Mouse (Mus musculus): Measurements from ENCODE around the gene Dhx29.
A peak's percentile ranks its signal among the peaks of the same experiment; 100 is the strongest.
"Not testable (repeated sequence)": the region's sequence is repeated elsewhere in the genome, so short reads cannot be mapped to it uniquely, and the experiment has no call there.

Dhx29 gene

DNA sequence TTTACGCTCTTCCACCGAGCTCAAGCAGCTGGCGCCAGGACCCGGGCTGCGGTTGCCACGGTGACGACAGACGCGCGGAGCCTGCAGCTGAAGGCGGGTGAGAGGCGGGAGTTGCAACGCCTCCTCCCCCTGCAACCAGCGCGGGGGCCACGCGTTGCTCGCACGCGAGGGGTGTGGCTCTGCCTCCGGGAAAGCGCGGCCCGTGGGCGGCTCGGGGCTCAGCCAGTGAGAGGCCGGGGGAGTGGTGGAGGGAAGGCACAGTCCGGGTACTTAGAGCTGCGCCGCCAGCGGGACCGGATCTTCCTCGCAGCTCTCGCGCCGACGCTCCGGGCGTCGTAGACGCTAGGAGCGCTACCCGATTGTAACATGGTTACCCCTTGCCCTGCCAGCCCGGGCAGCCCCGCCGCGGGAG, 60.3 kb downstream of the Dhx29 start, which contains the start of gene Ccno:
Gene Ccno, plus strand, starts transcription at position 271 of the 412 bp plus-strand sequence.
- DNase-seq (ENCODE audit: low spot score in 2 of 2): peak; percentile 91 to 96

DNA sequence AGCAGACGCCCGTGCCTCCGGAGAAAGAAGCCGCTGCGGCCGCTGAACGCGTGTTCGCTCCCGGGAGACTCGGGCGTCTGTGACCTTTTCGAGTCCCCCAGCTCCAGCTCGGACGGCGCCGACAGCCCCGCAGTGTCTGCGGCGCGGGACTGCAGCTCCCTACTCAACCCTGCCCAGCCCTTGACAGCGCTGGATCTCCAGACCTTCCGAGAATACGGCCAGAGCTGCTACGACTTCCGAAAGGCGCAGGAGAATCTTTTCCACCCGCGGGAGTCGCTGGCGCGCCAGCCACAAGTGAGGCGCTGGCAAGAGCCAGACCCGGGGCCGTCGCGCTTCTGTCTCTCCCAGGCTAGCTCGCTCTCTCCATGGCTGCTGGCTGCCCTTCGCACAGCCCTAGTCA, 60.7 kb downstream of the Dhx29 start:
- DNase-seq (ENCODE audit: low spot score in 2 of 2): no peak

GRCm38 (mm10) chr13:112988866-112989265, 61.6 kb downstream of the Dhx29 start:
- DNase-seq (ENCODE audit: low spot score in 2 of 2): peak in 1 of 2 experiments; percentile 27

DNA sequence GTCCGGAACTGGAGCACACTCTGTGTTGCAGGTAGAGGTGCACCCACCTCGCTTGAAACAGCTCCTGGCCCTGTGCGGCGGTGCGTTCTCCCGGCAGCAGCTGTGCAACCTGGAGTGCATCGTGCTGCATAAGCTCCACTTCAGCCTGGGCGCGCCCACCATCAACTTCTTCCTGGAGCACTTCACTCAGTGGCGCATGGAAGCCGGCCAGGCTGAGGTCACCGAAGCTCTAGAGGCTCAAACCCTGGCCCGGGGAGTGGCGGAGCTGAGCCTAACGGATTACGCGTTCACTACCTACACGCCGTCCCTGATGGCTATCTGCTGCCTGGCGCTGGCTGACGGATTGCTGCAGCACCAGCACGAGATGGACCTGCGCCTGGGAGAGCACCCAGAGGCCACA, 62.3 kb downstream of the Dhx29 start:
- DNase-seq (ENCODE audit: low spot score in 2 of 2): no peak

DNA sequence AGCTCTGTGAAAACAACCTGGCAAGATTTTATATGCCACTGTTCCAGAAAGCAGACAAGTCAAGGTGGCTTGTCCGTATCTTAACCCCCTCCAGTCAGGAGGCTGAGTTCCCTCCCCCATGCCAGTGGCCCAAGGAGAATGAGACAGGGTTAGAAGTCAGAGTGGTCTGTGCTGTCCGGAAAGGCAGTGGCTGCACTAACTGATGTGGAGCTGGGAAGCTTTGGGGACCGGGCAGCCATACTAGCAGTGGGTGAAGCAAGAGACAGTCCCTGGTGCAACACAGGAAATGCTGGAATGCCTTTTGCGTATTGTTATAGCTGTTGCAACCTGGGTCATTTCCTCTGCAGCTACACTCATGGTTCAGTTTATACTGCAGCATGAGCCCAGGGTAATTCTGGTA, 63.1 kb downstream of the Dhx29 start:
- no peak for DNase-seq (ENCODE audit: low spot score in 2 of 2)

GRCm38 (mm10) chr13:112993531-112994152, 66.4 kb downstream of the Dhx29 start, which contains the start of gene Mcidas:
Gene Mcidas, plus strand, starts transcription at chr13:112993845.
- peak in 1 of 2 experiments; percentile 43 for DNase-seq (ENCODE audit: low spot score in 2 of 2)

GRCm38 (mm10) chr13:112994191-112994590, 66.9 kb downstream of the Dhx29 start:
- DNase-seq (ENCODE audit: low spot score in 2 of 2): peak; percentile 42 to 60

DNA sequence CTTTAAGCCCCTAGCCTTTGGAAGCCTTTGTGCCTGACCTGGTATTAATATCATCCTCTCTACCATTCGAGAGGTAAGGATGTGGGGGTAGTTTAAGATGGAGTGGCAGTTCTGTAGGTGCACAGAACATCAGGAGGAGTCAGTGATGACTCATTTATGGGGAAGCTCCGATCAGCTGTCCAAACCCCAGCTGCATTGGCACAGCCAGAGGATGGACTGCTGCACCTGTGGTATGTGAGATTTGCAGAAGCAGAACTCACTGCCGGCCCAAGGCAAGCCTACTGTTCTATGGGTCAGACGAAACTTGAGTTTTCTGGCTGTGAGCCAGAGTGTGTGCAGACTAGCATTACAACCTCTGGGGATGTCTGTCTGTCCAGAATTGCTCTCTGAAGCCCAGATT, 69.2 kb downstream of the Dhx29 start:
- no peak for DNase-seq (ENCODE audit: low spot score in 2 of 2)

DNA sequence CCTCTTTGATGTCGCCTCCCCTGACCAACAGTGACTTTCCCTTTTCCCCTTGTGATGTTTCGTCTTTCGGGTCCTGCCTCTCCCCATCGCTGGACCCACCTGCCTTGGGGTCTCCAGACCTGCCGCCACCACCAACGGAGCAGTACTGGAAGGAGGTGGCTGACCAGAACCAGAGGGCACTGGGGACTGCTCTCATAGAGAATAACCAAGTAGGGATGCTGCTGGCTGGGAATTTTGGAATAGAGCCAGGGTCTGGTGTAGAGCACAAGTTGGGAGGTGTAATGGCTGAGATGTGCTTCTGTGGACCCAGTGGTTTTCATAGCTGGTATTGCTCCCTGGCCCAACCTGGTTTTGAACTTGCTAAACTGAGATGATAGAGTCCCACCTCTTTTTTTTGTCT, 70.1 kb downstream of the Dhx29 start:
- no peak for DNase-seq (ENCODE audit: low spot score in 2 of 2)

- DNase-seq (ENCODE audit: low spot score in 2 of 2): peak; percentile 16 to 59
These were observed 71.4 kb downstream of the Dhx29 start for GRCm38 (mm10) chr13:112998427-112999201.

DNA sequence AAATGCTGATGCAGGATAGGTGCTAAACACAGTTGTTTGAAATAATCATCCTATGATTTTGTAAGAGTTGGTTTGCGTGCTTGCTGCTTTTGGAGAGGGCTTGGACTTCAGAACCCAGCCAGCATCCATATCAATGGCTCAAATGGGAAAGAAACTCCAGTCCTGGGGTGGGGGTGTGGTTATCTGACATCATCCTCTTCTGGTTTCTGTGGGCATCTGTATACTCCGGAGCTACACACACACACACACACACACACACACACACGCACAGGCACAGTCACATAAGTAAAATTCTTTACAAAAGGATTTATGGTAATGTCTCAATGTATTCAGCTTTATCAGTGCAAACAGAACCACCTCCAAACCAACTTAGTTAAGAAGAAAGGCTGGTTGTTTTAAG, 72.8 kb downstream of the Dhx29 start:
- DNase-seq (ENCODE audit: low spot score in 2 of 2): no peak

GRCm38 (mm10) chr13:113000576-113001318, 73.5 kb downstream of the Dhx29 start:
- peak; percentile 42 to 65 for DNase-seq (ENCODE audit: low spot score in 2 of 2)

DNA sequence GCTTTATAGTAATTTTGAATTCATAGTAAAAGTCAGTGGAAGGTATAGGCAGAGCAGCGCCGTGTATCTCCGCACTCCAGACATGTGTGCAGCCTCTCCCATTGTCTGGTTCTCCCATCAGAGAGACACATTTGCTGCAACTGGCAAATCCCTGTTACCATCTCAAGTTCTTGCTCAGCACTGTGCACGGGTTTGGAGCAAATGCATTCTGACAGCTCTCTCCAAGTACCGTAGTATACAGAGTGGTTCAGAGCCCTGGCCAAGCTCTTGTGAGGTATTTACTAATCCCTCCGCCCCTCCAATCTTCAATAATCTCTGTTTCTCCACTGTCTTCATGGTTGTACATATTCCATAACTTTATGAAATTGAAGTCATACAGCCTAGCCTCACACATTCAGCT, 85.4 kb downstream of the Dhx29 start:
- no peak for DNase-seq (ENCODE audit: low spot score in 2 of 2)

DNA sequence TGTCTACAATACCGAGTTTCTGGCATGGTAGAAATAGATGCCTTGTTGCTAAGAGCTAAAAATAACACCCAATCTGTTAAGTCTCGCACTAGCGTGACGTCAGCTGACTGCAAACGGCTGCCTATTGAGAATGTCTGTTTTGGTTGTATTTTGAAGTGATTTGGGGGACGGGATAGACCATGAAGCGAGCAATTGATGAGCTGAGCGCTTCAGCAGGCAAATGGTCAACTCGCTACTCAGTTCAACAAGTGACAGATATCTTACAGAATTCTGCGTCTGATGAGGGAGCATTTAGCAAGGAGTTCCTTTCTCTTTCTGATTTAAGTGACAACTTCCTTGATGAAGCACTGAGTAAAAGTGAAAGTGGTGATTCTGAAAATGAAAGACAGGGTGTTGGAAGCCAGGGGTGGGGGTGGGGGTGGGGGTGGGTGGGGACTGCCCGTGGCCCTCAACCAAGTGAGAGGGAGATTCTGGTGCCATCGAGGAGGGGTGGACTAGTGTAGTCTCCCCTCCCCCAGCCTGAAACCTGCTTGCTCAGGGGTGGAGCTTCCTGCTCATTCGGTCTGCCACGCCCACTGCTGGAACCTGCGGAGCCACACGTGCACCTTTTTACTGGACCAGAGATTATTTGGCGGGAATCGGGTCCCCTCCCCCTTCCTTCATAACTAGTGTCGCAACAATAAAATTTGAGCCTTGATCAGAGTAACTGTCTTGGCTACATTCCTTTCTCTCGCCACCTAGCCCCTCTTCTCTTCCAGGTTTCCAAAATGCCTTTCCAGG, 86.1 kb downstream of the Dhx29 start:
- DNase-seq (ENCODE audit: low spot score in 2 of 2): not testable (repeated sequence)

Measured in urinary bladder, adult 18-20 months (tissue).